In the genomic region with DNA sequence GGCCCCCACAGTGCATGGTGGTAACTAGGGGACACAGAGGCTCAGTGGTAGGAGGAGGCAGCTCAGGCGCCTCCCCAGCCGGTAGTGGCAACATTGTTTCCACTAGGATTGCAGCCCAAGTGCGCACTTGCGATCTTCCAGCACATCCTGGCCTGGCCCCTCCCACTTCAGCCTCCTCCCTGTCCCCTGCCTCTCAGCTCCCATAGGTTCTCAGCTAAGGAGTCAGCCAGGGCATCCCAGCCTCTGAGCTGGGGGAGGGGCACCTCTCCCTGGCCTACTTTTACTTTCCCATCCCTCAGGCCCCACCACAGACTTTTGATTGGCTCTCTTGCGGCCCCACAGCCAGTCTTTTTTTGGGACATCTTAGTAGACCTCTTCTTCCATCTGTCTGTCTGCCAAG, we compare ENCODE assay signal across 8 mouse cellular contexts. TPM values are rescaled to one million over a fixed set of nuclear protein-coding genes. Genes with fewer than 3 reads are reported as not detected.
DNase-seq lines count a peak whose midpoint lies in the region; ATAC-seq and TF ChIP-seq lines count a peak whose summit lies in the region.

No protein-coding gene starts in this region.

- H3K4me3 ChIP-seq in forebrain, embryonic 10.5 days: peak overlapping the region; percentile 26; the same call in 1 of the 2 replicates
- no peak overlapping the region for H3K4me3 ChIP-seq in forebrain, postnatal 0 days (ENCODE audit: low read depth, low read length)
- 0 out of 2 replicates have a peak overlapping the region, but pooled peaks have one; percentile 14 for H3K4me3 ChIP-seq in intestine, embryonic 15.5 days (replicated peaks)
- no peak overlapping the region for H3K4me3 ChIP-seq in liver, embryonic 13.5 days (replicated peaks)
- H3K4me3 ChIP-seq in stomach, embryonic 14.5 days (ENCODE audit: low read depth, low read length): no peak overlapping the region

- TF ChIP-seq CTCF in forebrain, postnatal 0 days (IDR thresholded peaks at IDR 0.05; ENCODE audit: low read depth): no peak

- H3K4me1 ChIP-seq in forebrain, embryonic 10.5 days: peaks cover 61% of the 10 kb centered on the region
- no peaks in the 10 kb centered on the region for H3K4me1 ChIP-seq in forebrain, postnatal 0 days (ENCODE audit: insufficient read depth)
- peaks cover 39% of the 10 kb centered on the region for H3K4me1 ChIP-seq in intestine, embryonic 15.5 days (replicated peaks)
- H3K4me1 ChIP-seq in liver, embryonic 13.5 days (replicated peaks): peaks cover 33% of the 10 kb centered on the region
- peaks cover 21% of the 10 kb centered on the region for H3K4me1 ChIP-seq in stomach, embryonic 14.5 days (ENCODE audit: control insufficient read depth, insufficient read depth, low read length)

- 11% methylated on average over 5 of the region's 5 CpGs for WGBS in forebrain, embryonic 10.5 days
- WGBS in forebrain, postnatal 0 days: 24% methylated on average over 5 of the region's 5 CpGs
- WGBS in intestine, embryonic 15.5 days: 15% methylated on average over 5 of the region's 5 CpGs
- WGBS in liver, embryonic 13.5 days (ENCODE audit: insufficient replicate concordance): 42% methylated on average over 5 of the region's 5 CpGs
- 20% methylated on average over 5 of the region's 5 CpGs for WGBS in stomach, embryonic 14.5 days

- no peak for DNase-seq in forebrain, embryonic 10.5 days (ENCODE audit: extremely low spot score, low spot score)
- no peak for DNase-seq in forebrain, postnatal 0 days
- DNase-seq in adrenal gland, adult 2 months: peak; percentile 70
- peak; percentile 69 for DNase-seq in gastrocnemius, adult 18-20 months (ENCODE audit: low spot score)
- DNase-seq in liver, embryonic 13.5 days: peak; percentile 1
- DNase-seq in spleen, adult 18-20 months: no peak

- peak overlapping the region; percentile 13 for H3K27ac ChIP-seq in forebrain, embryonic 10.5 days
- no peak overlapping the region for H3K27ac ChIP-seq in forebrain, postnatal 0 days (ENCODE audit: low read depth, low read length)
- peak overlapping the region; percentile 2; the same call in 1 of the 2 replicates for H3K27ac ChIP-seq in intestine, embryonic 15.5 days
- no peak overlapping the region for H3K27ac ChIP-seq in liver, embryonic 13.5 days
- H3K27ac ChIP-seq in stomach, embryonic 14.5 days (ENCODE audit: low read length): no peak overlapping the region

- H3K9me3 ChIP-seq in forebrain, embryonic 10.5 days: no peaks in the 10 kb centered on the region
- no peaks in the 10 kb centered on the region for H3K9me3 ChIP-seq in forebrain, postnatal 0 days (ENCODE audit: low read length)
- H3K9me3 ChIP-seq in intestine, embryonic 15.5 days: no peaks in the 10 kb centered on the region
- H3K9me3 ChIP-seq in liver, embryonic 13.5 days (replicated peaks): no peaks in the 10 kb centered on the region
- no peaks in the 10 kb centered on the region for H3K9me3 ChIP-seq in stomach, embryonic 14.5 days (ENCODE audit: control insufficient read depth, low read depth, low read length)

- ATAC-seq in forebrain, postnatal 0 days: no peak
- ATAC-seq in intestine, embryonic 15.5 days: no peak
- ATAC-seq in liver, embryonic 13.5 days (ENCODE audit: low read depth): no peak
- ATAC-seq in stomach, embryonic 14.5 days (ENCODE audit: insufficient number of reproducible peaks, insufficient read depth, low FRiP score, low read depth): no peak

- peaks cover 19% of the 10 kb centered on the region for H3K27me3 ChIP-seq in forebrain, embryonic 10.5 days (ENCODE audit: poor library complexity, severe bottlenecking)
- H3K27me3 ChIP-seq in forebrain, postnatal 0 days (ENCODE audit: insufficient read depth, low read length): no peaks in the 10 kb centered on the region
- no peaks in the 10 kb centered on the region for H3K27me3 ChIP-seq in intestine, embryonic 15.5 days (replicated peaks)
- H3K27me3 ChIP-seq in liver, embryonic 13.5 days: peaks cover 3% of the 10 kb centered on the region; the same call in 1 of the 2 replicates
- H3K27me3 ChIP-seq in stomach, embryonic 14.5 days (ENCODE audit: control insufficient read depth, insufficient read depth, low read length): no peaks in the 10 kb centered on the region

- no peak overlapping the region for H3K9ac ChIP-seq in forebrain, postnatal 0 days
- no peak overlapping the region for H3K9ac ChIP-seq in intestine, embryonic 15.5 days
- H3K9ac ChIP-seq in liver, embryonic 13.5 days: no peak overlapping the region
- no peak overlapping the region for H3K9ac ChIP-seq in stomach, embryonic 14.5 days (replicated peaks; ENCODE audit: low read depth, low read length)

- H3K4me2 ChIP-seq in forebrain, postnatal 0 days (ENCODE audit: low read depth): no peak overlapping the region
- H3K4me2 ChIP-seq in intestine, embryonic 15.5 days (replicated peaks): peak overlapping the region; percentile 44
- 0 out of 2 replicates have a peak overlapping the region, but pooled peaks have one; percentile 13 for H3K4me2 ChIP-seq in liver, embryonic 13.5 days
- 0 out of 2 replicates have a peak overlapping the region, but pooled peaks have one; percentile 8 for H3K4me2 ChIP-seq in stomach, embryonic 14.5 days (replicated peaks; ENCODE audit: low read depth, low read length)

- H3K36me3 ChIP-seq in forebrain, embryonic 10.5 days (replicated peaks): peaks cover 2% of the 10 kb centered on the region; the same call in 1 of the 2 replicates
- H3K36me3 ChIP-seq in forebrain, postnatal 0 days (ENCODE audit: insufficient read depth): no peaks in the 10 kb centered on the region
- H3K36me3 ChIP-seq in intestine, embryonic 15.5 days: no peaks in the 10 kb centered on the region
- no peaks in the 10 kb centered on the region for H3K36me3 ChIP-seq in liver, embryonic 13.5 days
- no peaks in the 10 kb centered on the region for H3K36me3 ChIP-seq in stomach, embryonic 14.5 days (ENCODE audit: control insufficient read depth, insufficient read depth, low read length)

RNA-seq across cellular contexts. Expression of a gene that starts 3.9 kb away (rescaled TPM):
- 85.2 and 91.4 TPM in 2 replicates for polyA plus RNA-seq in forebrain, embryonic 10.5 days (2016; fragmentation: Nextera tagmentation; extraction: Ambion mirVana)
- 45.6 and 52.9 TPM in 2 replicates for total RNA-seq in forebrain, postnatal 0 days (2014; rRNA removed)
- 46.5 and 47.3 TPM in 2 replicates for polyA plus RNA-seq in forebrain, postnatal 0 days (2015; fragmentation: Nextera tagmentation; extraction: Ambion mirVana)
- total RNA-seq in adrenal gland, adult 2 months (2021): 10 to 100 TPM; 41.2 to 47.0 TPM
- polyA plus RNA-seq in adrenal gland, adult 2 months (2012; rRNA removed): 36.8 and 42.2 TPM in 2 replicates
- 10 to 100 TPM; 19.8 to 21.7 TPM for total RNA-seq in gastrocnemius, adult 18-20 months (2021)
- 49.9 and 50.0 TPM in 2 replicates for polyA plus RNA-seq in intestine, embryonic 15.5 days (2015; fragmentation: Nextera tagmentation; extraction: Ambion mirVana)
- polyA plus RNA-seq in liver, embryonic 13.5 days (2015; fragmentation: Nextera tagmentation; extraction: Ambion mirVana): 44.2 and 47.6 TPM in 2 replicates
- 37.4 and 37.8 TPM in 2 replicates for polyA plus RNA-seq in stomach, embryonic 14.5 days (2014; fragmentation: Nextera tagmentation; extraction: Ambion mirVana)

RNA-seq across cellular contexts. Expression of a gene that starts 4.9 kb away (rescaled TPM):
- 2.1 and 2.6 TPM in 2 replicates for polyA plus RNA-seq in forebrain, embryonic 10.5 days (2016; fragmentation: Nextera tagmentation; extraction: Ambion mirVana)
- total RNA-seq in forebrain, postnatal 0 days (2014; rRNA removed): 2.2 and 6.2 TPM in 2 replicates
- 1.4 and 1.7 TPM in 2 replicates for polyA plus RNA-seq in forebrain, postnatal 0 days (2015; fragmentation: Nextera tagmentation; extraction: Ambion mirVana)
- total RNA-seq in adrenal gland, adult 2 months (2021): 10 to 100 TPM; 39.4 to 60.7 TPM
- 65.6 and 87.4 TPM in 2 replicates for polyA plus RNA-seq in adrenal gland, adult 2 months (2012; rRNA removed)
- total RNA-seq in gastrocnemius, adult 18-20 months (2021): 10 to 100 TPM; 68.1 to 69.4 TPM
- 2.4 and 2.5 TPM in 2 replicates for polyA plus RNA-seq in intestine, embryonic 15.5 days (2015; fragmentation: Nextera tagmentation; extraction: Ambion mirVana)
- 0.71 and 0.75 TPM in 2 replicates for polyA plus RNA-seq in liver, embryonic 13.5 days (2015; fragmentation: Nextera tagmentation; extraction: Ambion mirVana)
- 2.4 and 3.1 TPM in 2 replicates for polyA plus RNA-seq in stomach, embryonic 14.5 days (2014; fragmentation: Nextera tagmentation; extraction: Ambion mirVana)

RNA-seq across cellular contexts. Expression of a gene that starts 6.2 kb away (rescaled TPM):
- 0.10 and 0.27 TPM in 2 replicates for polyA plus RNA-seq in forebrain, embryonic 10.5 days (2016; fragmentation: Nextera tagmentation; extraction: Ambion mirVana)
- total RNA-seq in forebrain, postnatal 0 days (2014; rRNA removed): 1.5 and 1.8 TPM in 2 replicates
- polyA plus RNA-seq in forebrain, postnatal 0 days (2015; fragmentation: Nextera tagmentation; extraction: Ambion mirVana): 2.3 and 3.0 TPM in 2 replicates
- under 1 TPM; 0.17 TPM for total RNA-seq in adrenal gland, adult 2 months (2021)
- polyA plus RNA-seq in adrenal gland, adult 2 months (2012; rRNA removed): 0.95 and 0.99 TPM in 2 replicates
- total RNA-seq in gastrocnemius, adult 18-20 months (2021): under 1 TPM; 0.14 to 0.21 TPM
- 0.20 and 0.45 TPM in 2 replicates for polyA plus RNA-seq in intestine, embryonic 15.5 days (2015; fragmentation: Nextera tagmentation; extraction: Ambion mirVana)
- polyA plus RNA-seq in liver, embryonic 13.5 days (2015; fragmentation: Nextera tagmentation; extraction: Ambion mirVana): 0.09 TPM in 1 of 2 replicates, not detected in the other
- polyA plus RNA-seq in stomach, embryonic 14.5 days (2014; fragmentation: Nextera tagmentation; extraction: Ambion mirVana): 0.50 and 0.68 TPM in 2 replicates

RNA-seq across cellular contexts. Expression of a gene that starts 18.8 kb away (rescaled TPM):
- polyA plus RNA-seq in forebrain, embryonic 10.5 days (2016; fragmentation: Nextera tagmentation; extraction: Ambion mirVana): 337 and 351 TPM in 2 replicates
- 454 and 602 TPM in 2 replicates for total RNA-seq in forebrain, postnatal 0 days (2014; rRNA removed)
- 251 and 273 TPM in 2 replicates for polyA plus RNA-seq in forebrain, postnatal 0 days (2015; fragmentation: Nextera tagmentation; extraction: Ambion mirVana)
- 10 to 100 TPM; 17.5 to 28.6 TPM for total RNA-seq in adrenal gland, adult 2 months (2021)
- 56.4 and 90.6 TPM in 2 replicates for polyA plus RNA-seq in adrenal gland, adult 2 months (2012; rRNA removed)
- 10 to 100 TPM; 54.7 to 69.6 TPM for total RNA-seq in gastrocnemius, adult 18-20 months (2021)
- 43.7 and 49.5 TPM in 2 replicates for polyA plus RNA-seq in intestine, embryonic 15.5 days (2015; fragmentation: Nextera tagmentation; extraction: Ambion mirVana)
- 12.7 and 13.2 TPM in 2 replicates for polyA plus RNA-seq in liver, embryonic 13.5 days (2015; fragmentation: Nextera tagmentation; extraction: Ambion mirVana)
- polyA plus RNA-seq in stomach, embryonic 14.5 days (2014; fragmentation: Nextera tagmentation; extraction: Ambion mirVana): 60.9 and 61.2 TPM in 2 replicates

RNA-seq across cellular contexts. Expression of a gene that starts 24.4 kb away (rescaled TPM):
- 40.7 and 42.8 TPM in 2 replicates for polyA plus RNA-seq in forebrain, embryonic 10.5 days (2016; fragmentation: Nextera tagmentation; extraction: Ambion mirVana)
- 54.4 and 63.2 TPM in 2 replicates for total RNA-seq in forebrain, postnatal 0 days (2014; rRNA removed)
- 84.1 and 87.1 TPM in 2 replicates for polyA plus RNA-seq in forebrain, postnatal 0 days (2015; fragmentation: Nextera tagmentation; extraction: Ambion mirVana)
- total RNA-seq in adrenal gland, adult 2 months (2021): 10 to 100 TPM; 18.8 to 25.9 TPM
- 29.0 and 33.9 TPM in 2 replicates for polyA plus RNA-seq in adrenal gland, adult 2 months (2012; rRNA removed)
- 10 to 100 TPM; 16.9 to 17.0 TPM for total RNA-seq in gastrocnemius, adult 18-20 months (2021)
- polyA plus RNA-seq in intestine, embryonic 15.5 days (2015; fragmentation: Nextera tagmentation; extraction: Ambion mirVana): 49.1 and 51.0 TPM in 2 replicates
- polyA plus RNA-seq in liver, embryonic 13.5 days (2015; fragmentation: Nextera tagmentation; extraction: Ambion mirVana): 24.4 and 26.3 TPM in 2 replicates
- 52.3 and 57.1 TPM in 2 replicates for polyA plus RNA-seq in stomach, embryonic 14.5 days (2014; fragmentation: Nextera tagmentation; extraction: Ambion mirVana)

Comparison
In these comparisons a context has a peak if more than half of its experiments do, and no peak if none do; other contexts are left out.
1. H3K27ac ChIP-seq: peak in forebrain, embryonic 10.5 days (single experiment) and intestine, embryonic 15.5 days (single experiment); none in forebrain, postnatal 0 days (single experiment), liver, embryonic 13.5 days (single experiment) and stomach, embryonic 14.5 days (single experiment).
2. H3K4me3 ChIP-seq: peak in forebrain, embryonic 10.5 days (single experiment) and intestine, embryonic 15.5 days (single experiment); none in forebrain, postnatal 0 days (single experiment), liver, embryonic 13.5 days (single experiment) and stomach, embryonic 14.5 days (single experiment).
3. DNase-seq: peak in adrenal gland, adult 2 months (single experiment), gastrocnemius, adult 18-20 months (single experiment) and liver, embryonic 13.5 days (single experiment); none in forebrain, embryonic 10.5 days (single experiment), forebrain, postnatal 0 days (single experiment) and spleen, adult 18-20 months (0 of 2).
4. RNA of a gene that starts 4.9 kb away (polyA plus RNA-seq): 65.6 to 87.4 TPM in adrenal gland, adult 2 months; 2.4 to 3.1 TPM in stomach, embryonic 14.5 days, 2.1 to 2.6 TPM in forebrain, embryonic 10.5 days, 2.4 to 2.5 TPM in intestine, embryonic 15.5 days, 1.4 to 1.7 TPM in forebrain, postnatal 0 days and 0.71 to 0.75 TPM in liver, embryonic 13.5 days; every median in the first group is over 10 times any median in the second.